Mouse (Mus musculus) stomach, postnatal 0 days (tissue): ENCODE measurements around the gene 4931428L18Rik. TPM values are rescaled to one million over a fixed set of nuclear protein-coding genes. Genes with fewer than 3 reads are reported as not detected.
"Not testable (repeated sequence)": the region's sequence is repeated elsewhere in the genome, so short reads cannot be mapped to it uniquely, and the experiment has no call there.

ENCODE experiments used
- ATAC-seq: fragments of 200-750 bp; cut with Nextera tagmentation; 2 replicates; pipeline ENCODE4 v1.8.0; 2017; ENCODE audit not compliant: low FRiP score, low TSS enrichment
- DNase-seq: peaks from one replicate; pipeline ENCODE4 v3.0.0-alpha.2; 2016; ENCODE audit warnings: low spot score
- H3K27ac ChIP-seq: fragments of 300-500 bp; sonication (generic); replicated peaks from 2 replicates; pipeline ENCODE4 v1.5.1; 2014; ENCODE audit warnings: mild to moderate bottlenecking, control low read depth
- H3K27me3 ChIP-seq: fragments of 300-500 bp; sonication (generic); 2 replicates; pipeline ENCODE4 v1.6.1; 2014; ENCODE audit warnings: low read length; ENCODE audit not compliant: control insufficient read depth, insufficient read depth
- H3K36me3 ChIP-seq: fragments of 300-500 bp; sonication (generic); 2 replicates; pipeline ENCODE4 v1.6.1; 2014; ENCODE audit warnings: low read length, mixed read lengths; ENCODE audit not compliant: control insufficient read depth, insufficient read depth
- H3K4me1 ChIP-seq: fragments of 300-500 bp; sonication (generic); replicated peaks from 2 replicates; pipeline ENCODE4 v1.6.1; 2014; ENCODE audit warnings: antibody characterized with exemption; ENCODE audit not compliant: control insufficient read depth, insufficient read depth
- H3K4me2 ChIP-seq: fragments of 300-500 bp; sonication (generic); replicated peaks from 2 replicates; pipeline ENCODE4 v1.6.1; 2014; ENCODE audit warnings: low read depth, mild to moderate bottlenecking, control low read depth, moderate library complexity
- H3K4me3 ChIP-seq: fragments of 300-500 bp; sonication (generic); 2 replicates; pipeline ENCODE4 v1.5.1; 2014; ENCODE audit warnings: low read depth, low read length, control low read depth
- H3K9ac ChIP-seq: fragments of 300-500 bp; sonication (generic); 2 replicates; pipeline ENCODE4 v1.6.1; 2014; ENCODE audit warnings: mild to moderate bottlenecking, low read length, control low read depth, mixed read lengths
- H3K9me3 ChIP-seq: fragments of 300-500 bp; sonication (generic); 2 replicates; pipeline ENCODE4 v1.6.1; 2016; ENCODE audit warnings: low read length; ENCODE audit not compliant: control insufficient read depth
- CTCF ChIP-seq: IDR thresholded peaks from 2 replicates; pipeline ENCODE4 v1.5.1; 2016; ENCODE audit warnings: antibody characterized with exemption, low read depth, mild to moderate bottlenecking, moderate library complexity
- EP300 ChIP-seq: optimal IDR thresholded peaks from 2 replicates; pipeline ENCODE3; 2016; ENCODE audit warnings: antibody characterized with exemption
- WGBS: fragments of 180-500 bp; shearing (Covaris S2); extraction: QIAGEN DNeasy Blood & Tissue Kit; methylation state at CpG from one replicate; pipeline ENCODE4 v1.1.7; 2014; 5-methylcytosine and 5-hydroxymethylcytosine counted together
- polyA plus RNA-seq: library from polyadenylated mRNA; unstranded; fragments of >200 nt; fragmentation: Nextera tagmentation; extraction: Ambion mirVana; gene quantifications from 2 replicates; pipeline ENCODE4 v1.2.1, GENCODE M21; 2015

Gene 4931428L18Rik
- polyA plus RNA-seq, 1 experiment from 2014 or later: 0.16 TPM

DNA sequence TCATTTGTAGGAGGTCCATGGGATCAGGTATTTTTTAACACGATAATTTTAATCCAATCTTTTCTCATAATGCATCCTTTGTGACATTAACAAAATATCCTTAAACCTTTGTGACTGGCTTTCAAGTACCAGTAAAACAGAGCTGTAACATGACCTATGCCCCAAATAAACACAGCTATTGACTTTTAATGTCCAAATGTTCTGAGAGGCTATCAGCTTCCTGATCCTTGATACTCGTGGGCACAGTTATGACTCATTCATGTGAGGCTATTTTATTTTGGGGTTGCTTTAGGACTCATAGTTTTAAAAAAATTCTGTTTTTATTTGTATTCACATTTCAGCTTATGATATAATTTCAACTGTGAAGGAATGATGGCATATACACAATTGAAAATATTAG lies 207.2 kb downstream of the 4931428L18Rik start:
- Histone ChIP-seq H3K36me3 (no peaks in the 10 kb centered on the region), H3K4me2 (no peak overlapping the region), H3K27ac (no peak overlapping the region), H3K9ac (no peak overlapping the region), H3K4me1 (no peaks in the 10 kb centered on the region), H3K27me3 (no peaks in the 10 kb centered on the region), H3K9me3 (no peaks in the 10 kb centered on the region), H3K4me3 (no peak overlapping the region)
- TF ChIP-seq CTCF: no peak
- no peak for TF ChIP-seq EP300
- no peak for ATAC-seq
- WGBS: 44% methylated on average over 2 of the region's 2 CpGs
- no peak for DNase-seq

GRCm38 (mm10) chr1:30977868-30978267 lies 244.6 kb downstream of the 4931428L18Rik start, which contains the start of gene AC153137.1:
TSS of gene AC153137.1 (minus strand) at chr1:30977968.
- WGBS: 84% methylated on average over 5 of the region's 6 CpGs
- H3K4me2 ChIP-seq, H3K27ac ChIP-seq, H3K9ac ChIP-seq, H3K27me3 ChIP-seq, H3K4me3 ChIP-seq, DNase-seq, H3K9me3 ChIP-seq, H3K4me1 ChIP-seq, H3K36me3 ChIP-seq, ATAC-seq: not testable (repeated sequence)

GRCm38 (mm10) chr1:30977239-30977638 lies 245.2 kb downstream of the 4931428L18Rik start:
- not testable (repeated sequence) for H3K9ac ChIP-seq, H3K4me2 ChIP-seq, H3K4me1 ChIP-seq, H3K36me3 ChIP-seq, H3K27me3 ChIP-seq, H3K9me3 ChIP-seq, H3K27ac ChIP-seq, ATAC-seq, DNase-seq, H3K4me3 ChIP-seq
- 85% methylated on average over 7 of the region's 7 CpGs for WGBS

DNA sequence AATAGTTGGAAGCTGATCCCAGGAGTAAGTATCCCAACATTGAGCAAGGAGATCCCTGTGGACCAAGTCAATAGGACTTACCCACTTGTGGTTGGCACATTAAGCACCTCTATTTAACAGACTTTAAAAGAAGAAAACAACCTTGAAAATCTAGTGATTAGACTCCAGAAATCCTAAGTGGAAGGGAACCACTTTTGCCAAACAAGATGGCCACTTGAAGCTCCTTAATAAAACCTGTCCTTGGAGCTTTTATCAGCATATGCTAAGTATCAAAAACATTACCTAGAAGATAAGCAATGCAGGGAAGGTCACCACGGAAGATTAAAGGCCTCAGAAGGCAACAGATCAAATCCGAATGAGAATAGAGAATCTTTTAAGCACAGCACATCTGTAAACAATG lies 270.7 kb downstream of the 4931428L18Rik start:
- 65% methylated on average over 2 of the region's 2 CpGs for WGBS
- no peak for DNase-seq
- no peak for ATAC-seq
- Histone ChIP-seq H3K9ac (no peak overlapping the region), H3K4me2 (no peak overlapping the region), H3K27ac (0 out of 2 replicates have a peak overlapping the region, but pooled peaks have one; percentile 18), H3K4me1 (no peaks in the 10 kb centered on the region), H3K4me3 (no peak overlapping the region), H3K9me3 (no peaks in the 10 kb centered on the region), H3K36me3 (no peaks in the 10 kb centered on the region), H3K27me3 (no peaks in the 10 kb centered on the region)
- TF ChIP-seq EP300 (no peak), CTCF (no peak)

DNA sequence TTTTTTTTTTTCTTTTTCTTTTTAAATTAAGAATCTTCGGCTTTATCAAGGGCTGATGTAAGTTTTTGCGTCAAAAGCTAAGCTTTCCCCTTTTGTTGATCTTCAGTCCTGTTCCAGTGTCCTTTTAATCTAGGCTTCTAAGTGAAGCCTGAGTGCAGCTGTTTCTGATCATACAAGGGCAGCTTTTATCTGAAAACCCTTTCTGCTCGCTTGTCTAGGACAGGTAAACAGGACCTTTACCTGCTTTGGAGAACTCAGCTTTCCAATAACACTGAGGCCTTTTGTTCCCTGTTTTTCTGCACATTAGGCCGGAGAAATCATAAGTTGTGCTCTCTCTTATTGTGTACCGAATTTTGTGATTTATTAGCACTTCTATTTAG lies 272.0 kb downstream of the 4931428L18Rik start:
- Histone ChIP-seq H3K9ac (peak overlapping the region; percentile 97), H3K4me3 (peak overlapping the region; percentile 96; the same call in 1 of the 2 replicates), H3K27ac (peak overlapping the region; percentile 99), H3K27me3 (no peaks in the 10 kb centered on the region), H3K36me3 (no peaks in the 10 kb centered on the region; the same call in 1 of the 2 replicates), H3K4me2 (peak overlapping the region; percentile 52), H3K9me3 (no peaks in the 10 kb centered on the region), H3K4me1 (no peaks in the 10 kb centered on the region)
- TF ChIP-seq EP300 (no peak), CTCF (no peak)
- ATAC-seq (no peak), DNase-seq (no peak)
- 20% methylated on average over 5 of the region's 5 CpGs for WGBS

DNA sequence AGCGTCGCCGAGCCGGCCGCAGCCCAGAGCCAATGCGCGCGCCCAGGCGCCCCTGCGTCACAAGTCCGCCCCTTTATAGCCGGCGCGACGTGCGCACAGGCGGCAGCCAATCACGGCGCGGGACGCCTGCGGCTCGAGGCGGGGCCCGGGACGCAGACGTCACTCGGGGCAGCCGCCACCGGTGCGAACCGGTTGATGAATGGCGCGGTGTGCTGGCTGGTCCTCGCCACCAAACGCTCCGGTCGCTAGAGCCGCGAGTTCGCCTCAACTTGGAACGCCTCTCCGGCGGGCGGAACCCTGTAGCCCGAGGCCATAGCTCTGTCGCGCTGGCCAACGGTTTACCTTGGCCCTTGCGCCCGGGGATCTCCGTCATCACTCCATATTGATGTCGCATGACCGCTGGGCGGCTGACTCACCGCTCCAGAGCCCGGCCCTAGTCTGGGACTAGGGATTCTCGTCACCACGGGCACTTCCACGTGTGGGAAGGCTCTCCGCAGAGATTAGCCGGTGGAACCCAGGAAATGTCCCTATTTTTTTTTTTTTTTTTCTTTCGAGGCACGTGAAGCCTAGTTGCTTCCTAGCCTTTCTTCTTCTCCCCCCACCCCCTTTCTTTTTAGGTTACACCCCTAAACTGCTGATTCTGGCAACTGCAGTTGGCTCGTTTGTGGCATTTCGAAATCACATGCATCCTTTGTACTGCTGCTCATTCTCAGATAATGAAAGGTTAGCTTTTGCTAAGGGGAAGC lies 272.6 kb downstream of the 4931428L18Rik start:
- peak overlapping the region; percentile 99 for H3K27ac ChIP-seq
- no peaks in the 10 kb centered on the region; the same call in 1 of the 2 replicates for H3K36me3 ChIP-seq
- peak overlapping the region; percentile 96 for H3K4me3 ChIP-seq
- no peaks in the 10 kb centered on the region for H3K9me3 ChIP-seq
- DNase-seq: peak; percentile 97
- under 1% methylated on average over 40 of the region's 66 CpGs for WGBS
- peak; percentile 97 for ATAC-seq
- H3K4me2 ChIP-seq: peak overlapping the region; percentile 52
- H3K9ac ChIP-seq: peak overlapping the region; percentile 97
- TF ChIP-seq CTCF: peak; percentile 25
- TF ChIP-seq EP300: no peak
- no peaks in the 10 kb centered on the region for H3K27me3 ChIP-seq
- no peaks in the 10 kb centered on the region for H3K4me1 ChIP-seq
